Mouse (Mus musculus): ENCODE results near the gene Casc4.
A peak's percentile ranks its signal among the peaks of the same experiment; 100 is the strongest.

Casc4 gene

GRCm38 (mm10) chr2:121866632-121867050 lies at the start of gene Casc4:
Gene Casc4, plus strand, starts transcription at chr2:121866970.
- DNase-seq (ENCODE audit: low spot score in 2 of 2), result peak; percentile 94 to 95

- no peak for DNase-seq (ENCODE audit: low spot score in 2 of 2)
Observed at GRCm38 (mm10) chr2:121821787-121822186, 45.0 kb upstream of the Casc4 start.

- no peak for DNase-seq (ENCODE audit: low spot score in 2 of 2)
Observed at GRCm38 (mm10) chr2:121824653-121825052, 42.1 kb upstream of the Casc4 start.

GRCm38 (mm10) chr2:121826189-121826588 lies 40.6 kb upstream of the Casc4 start:
- no peak for DNase-seq (ENCODE audit: low spot score in 2 of 2)

GRCm38 (mm10) chr2:121828411-121828810 lies 38.4 kb upstream of the Casc4 start:
- DNase-seq (ENCODE audit: low spot score in 2 of 2), result no peak

- DNase-seq (ENCODE audit: low spot score in 2 of 2), result peak; percentile 19 to 31
Observed at GRCm38 (mm10) chr2:121832484-121832894, 34.3 kb upstream of the Casc4 start.

- no peak for DNase-seq (ENCODE audit: low spot score in 2 of 2)
Observed at GRCm38 (mm10) chr2:121834926-121835325, 31.8 kb upstream of the Casc4 start.

GRCm38 (mm10) chr2:121841453-121841852 lies 25.3 kb upstream of the Casc4 start:
- no peak for DNase-seq (ENCODE audit: low spot score in 2 of 2)

GRCm38 (mm10) chr2:121842249-121842648 lies 24.5 kb upstream of the Casc4 start:
- DNase-seq (ENCODE audit: low spot score in 2 of 2), result no peak

- no peak for DNase-seq (ENCODE audit: low spot score in 2 of 2)
Observed at GRCm38 (mm10) chr2:121846050-121846449, 20.7 kb upstream of the Casc4 start.

- DNase-seq (ENCODE audit: low spot score in 2 of 2), result no peak
Observed at GRCm38 (mm10) chr2:121852045-121852444, 14.7 kb upstream of the Casc4 start.

GRCm38 (mm10) chr2:121853974-121854373 lies 12.8 kb upstream of the Casc4 start:
- DNase-seq (ENCODE audit: low spot score in 2 of 2), result no peak

- no peak for DNase-seq (ENCODE audit: low spot score in 2 of 2)
Observed at GRCm38 (mm10) chr2:121859380-121859980, 7.3 kb upstream of the Casc4 start.

- peak in 1 of 2 experiments; percentile 38 for DNase-seq (ENCODE audit: low spot score in 2 of 2)
Observed at GRCm38 (mm10) chr2:121866071-121866601, 634 bp upstream of the Casc4 start.

- no peak for DNase-seq (ENCODE audit: low spot score in 2 of 2)
Observed at GRCm38 (mm10) chr2:121867051-121867928, 520 bp downstream of the Casc4 start.

- DNase-seq (ENCODE audit: low spot score in 2 of 2), result no peak
Observed at GRCm38 (mm10) chr2:121879506-121879905, 12.7 kb downstream of the Casc4 start.

- no peak for DNase-seq (ENCODE audit: low spot score in 2 of 2)
Observed at GRCm38 (mm10) chr2:121885509-121886106, 18.8 kb downstream of the Casc4 start.

GRCm38 (mm10) chr2:121886406-121886805 lies 19.6 kb downstream of the Casc4 start:
- DNase-seq (ENCODE audit: low spot score in 2 of 2), result no peak

GRCm38 (mm10) chr2:121888720-121889497 lies 22.1 kb downstream of the Casc4 start:
- no peak for DNase-seq (ENCODE audit: low spot score in 2 of 2)

GRCm38 (mm10) chr2:121895261-121895660 lies 28.5 kb downstream of the Casc4 start:
- no peak for DNase-seq (ENCODE audit: low spot score in 2 of 2)

- DNase-seq (ENCODE audit: low spot score in 2 of 2), result no peak
Observed at GRCm38 (mm10) chr2:121896825-121897224, 30.1 kb downstream of the Casc4 start.

- DNase-seq (ENCODE audit: low spot score in 2 of 2), result no peak
Observed at GRCm38 (mm10) chr2:121909975-121910374, 43.2 kb downstream of the Casc4 start.

All from frontal cortex, postnatal 10 days (tissue).